Mouse (Mus musculus): Measurements from ENCODE around the gene Arid5b.

- no peak for TF ChIP-seq CTCF (conservative IDR thresholded peaks at IDR 0.05; ENCODE audit: low read length)
- no peak for TF ChIP-seq POU5F1 (IDR thresholded peaks at IDR 0.05; ENCODE audit: borderline replicate concordance, low read length)
- TF ChIP-seq NANOG (IDR thresholded peaks at IDR 0.05; ENCODE audit: borderline replicate concordance, low read length), result no peak
These were observed 168.4 kb downstream of the Arid5b start for GRCm38 (mm10) chr10:68110182-68110581.

Data from E14TG2a.4 (cell line).